Mouse (Mus musculus): Measurements from ENCODE around the gene Vars.

DNA sequence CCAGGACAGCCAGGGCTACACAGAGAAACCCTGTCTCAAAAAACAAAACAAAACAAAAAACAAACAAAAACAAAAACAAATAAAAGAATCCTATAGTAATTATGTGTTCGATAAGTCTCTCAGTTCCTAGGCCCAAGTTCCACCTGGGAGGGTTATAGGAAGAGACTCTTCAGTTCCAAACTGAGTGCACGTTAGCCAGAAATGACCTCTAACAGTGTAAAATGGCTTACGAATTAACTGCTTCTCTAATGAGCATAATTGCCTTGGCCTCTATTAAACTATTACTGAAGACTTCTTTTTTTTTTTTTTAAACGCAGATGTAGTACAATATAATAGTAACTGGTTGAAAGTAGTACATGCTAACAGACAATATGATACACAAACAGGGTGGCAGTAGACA, 46.9 kb upstream of the Vars start:
- TF ChIP-seq CTCF (IDR thresholded peaks at IDR 0.05; ENCODE audit: extremely low read depth, insufficient read depth, low read length), result no peak
- TF ChIP-seq POLR2A (IDR thresholded peaks at IDR 0.05; ENCODE audit: extremely low read depth, insufficient read depth, low read length), result no peak

Data from cortical plate, adult 2 months (tissue).